Mouse (Mus musculus) neural tube, embryonic 11.5 days (tissue): ENCODE measurements around the gene Gm5039. TPM values are rescaled to one million over a fixed set of nuclear protein-coding genes. Genes with fewer than 3 reads are reported as not detected.
"Not testable (repeated sequence)": the region's sequence is repeated elsewhere in the genome, so short reads cannot be mapped to it uniquely, and the experiment has no call there.

Source experiments
- ATAC-seq: fragments of 200-750 bp; cut with Nextera tagmentation; 2 replicates; pipeline ENCODE4 v1.8.0; 2017; ENCODE audit warnings: moderate number of reproducible peaks, mild to moderate bottlenecking, moderate TSS enrichment, moderate library complexity; ENCODE audit not compliant: insufficient read depth, low FRiP score, low TSS enrichment
- DNase-seq: peaks from one replicate; pipeline ENCODE4 v3.0.0-alpha.2; 2015; ENCODE audit warnings: low spot score
- H3K27ac ChIP-seq: fragments of 300-500 bp; sonication (generic); 2 replicates; pipeline ENCODE4 v1.5.1; 2014; ENCODE audit warnings: low read depth, mild to moderate bottlenecking, low read length
- H3K27me3 ChIP-seq: fragments of 300-500 bp; sonication (generic); 2 replicates; pipeline ENCODE4 v1.6.1; 2014; ENCODE audit warnings: mild to moderate bottlenecking, low read length, mixed read lengths; ENCODE audit not compliant: control insufficient read depth, insufficient read depth
- H3K36me3 ChIP-seq: fragments of 300-500 bp; sonication (generic); 2 replicates; pipeline ENCODE4 v1.6.1; 2014; ENCODE audit warnings: mild to moderate bottlenecking, low read length, moderate library complexity, mixed read lengths; ENCODE audit not compliant: control insufficient read depth, insufficient read depth
- H3K4me1 ChIP-seq: fragments of 300-500 bp; sonication (generic); 2 replicates; pipeline ENCODE4 v1.6.1; 2014; ENCODE audit warnings: low read length, mixed read lengths; ENCODE audit not compliant: control insufficient read depth, insufficient read depth
- H3K4me2 ChIP-seq: fragments of 300-500 bp; sonication (generic); 2 replicates; pipeline ENCODE4 v1.6.1; 2014; ENCODE audit warnings: low read depth, mild to moderate bottlenecking, moderate library complexity
- H3K4me3 ChIP-seq: fragments of 300-500 bp; sonication (generic); 2 replicates; pipeline ENCODE4 v1.5.1; 2014; ENCODE audit warnings: low read depth, low read length
- H3K9ac ChIP-seq: fragments of 300-500 bp; sonication (generic); 2 replicates; pipeline ENCODE4 v1.6.1; 2014; ENCODE audit warnings: mild to moderate bottlenecking, low read length
- H3K9me3 ChIP-seq: fragments of 300-500 bp; sonication (generic); 2 replicates; pipeline ENCODE4 v1.6.1; 2016; ENCODE audit warnings: low read length; ENCODE audit not compliant: control insufficient read depth
- WGBS: fragments of 180-500 bp; shearing (Covaris S2); extraction: QIAGEN DNeasy Blood & Tissue Kit; methylation state at CpG from one replicate; pipeline ENCODE4 v1.1.7; 2014; 5-methylcytosine and 5-hydroxymethylcytosine counted together
- polyA plus RNA-seq: library from polyadenylated mRNA; unstranded; fragments of >200 nt; fragmentation: Nextera tagmentation; extraction: Ambion mirVana; gene quantifications from 2 replicates; pipeline ENCODE4 v1.2.1, GENCODE M21; 2014

Gene Gm5039
- polyA plus RNA-seq: not detected in 2 replicates

- H3K4me3 ChIP-seq, H3K27me3 ChIP-seq, H3K36me3 ChIP-seq, H3K9me3 ChIP-seq, ATAC-seq, H3K9ac ChIP-seq, DNase-seq, H3K27ac ChIP-seq, H3K4me1 ChIP-seq, H3K4me2 ChIP-seq: not testable (repeated sequence)
- WGBS: 98% methylated on average over 2 of the region's 2 CpGs
Measured at GRCm38 (mm10) chr12:88323926-88324325, at the start of gene Gm5039. Gene Gm5039, minus strand, starts transcription at chr12:88324026.

DNA sequence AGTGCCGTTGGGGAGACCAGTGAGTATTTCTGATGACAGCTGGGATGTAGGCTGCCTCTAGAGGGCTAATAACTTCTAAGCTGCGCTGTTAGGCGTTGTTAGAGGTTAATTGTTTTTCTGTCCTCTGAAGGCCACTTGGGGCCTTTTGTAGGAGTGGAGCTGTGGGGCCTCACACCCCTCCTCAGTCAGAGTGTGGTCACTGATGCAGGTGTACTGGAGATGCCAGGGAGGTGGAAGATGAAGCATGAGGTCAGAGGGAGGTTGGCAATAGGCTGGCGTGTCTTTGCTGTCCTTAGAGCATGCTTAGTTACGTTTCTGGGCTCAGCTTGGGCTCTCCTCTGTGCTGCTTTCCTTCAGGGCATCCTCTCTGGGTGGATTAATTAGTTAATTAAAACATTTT, 48.2 kb upstream of the Gm5039 start:
- ATAC-seq (no peak), DNase-seq (no peak)
- no peak overlapping the region for H3K4me3 ChIP-seq
- no peaks in the 10 kb centered on the region for H3K4me1 ChIP-seq
- H3K9me3 ChIP-seq: no peaks in the 10 kb centered on the region
- no peaks in the 10 kb centered on the region for H3K36me3 ChIP-seq
- no peak overlapping the region for H3K27ac ChIP-seq
- no peak overlapping the region for H3K9ac ChIP-seq
- no peaks in the 10 kb centered on the region for H3K27me3 ChIP-seq
- no peak overlapping the region for H3K4me2 ChIP-seq
- WGBS: 69% methylated on average over 5 of the region's 5 CpGs

DNA sequence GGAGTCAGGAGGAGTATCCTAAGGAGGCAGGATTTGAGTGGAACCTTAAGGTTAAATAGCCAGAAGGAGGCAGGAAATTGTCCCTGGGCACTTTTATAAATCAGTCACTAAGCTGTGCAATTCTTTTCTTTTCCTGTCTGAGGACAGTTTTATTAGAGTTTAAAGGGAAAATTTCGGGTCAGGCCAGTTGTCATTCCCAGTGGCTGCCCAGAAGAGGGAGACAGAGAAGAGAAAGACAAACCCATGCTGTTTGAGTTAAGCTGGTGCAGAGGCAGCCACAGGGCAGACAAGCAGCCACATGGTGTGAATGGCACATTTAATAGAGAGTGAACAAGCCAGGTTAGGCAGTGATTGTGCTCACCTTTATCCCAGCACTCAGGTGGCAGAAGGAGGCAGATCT, 46.5 kb upstream of the Gm5039 start:
- not testable (repeated sequence) for H3K4me3 ChIP-seq, H3K4me1 ChIP-seq, H3K27me3 ChIP-seq, H3K4me2 ChIP-seq, H3K27ac ChIP-seq, H3K9me3 ChIP-seq, H3K9ac ChIP-seq, ATAC-seq, H3K36me3 ChIP-seq, DNase-seq
- 0% methylated on average over 1 of the region's 1 CpGs for WGBS

- not testable (repeated sequence) for H3K36me3 ChIP-seq, H3K27ac ChIP-seq, H3K9ac ChIP-seq, DNase-seq, H3K4me1 ChIP-seq, ATAC-seq, H3K9me3 ChIP-seq, H3K27me3 ChIP-seq, H3K4me3 ChIP-seq, H3K4me2 ChIP-seq
- WGBS: 75% methylated on average over 4 of the region's 4 CpGs
Measured at GRCm38 (mm10) chr12:88369690-88370089, 45.9 kb upstream of the Gm5039 start.

DNA sequence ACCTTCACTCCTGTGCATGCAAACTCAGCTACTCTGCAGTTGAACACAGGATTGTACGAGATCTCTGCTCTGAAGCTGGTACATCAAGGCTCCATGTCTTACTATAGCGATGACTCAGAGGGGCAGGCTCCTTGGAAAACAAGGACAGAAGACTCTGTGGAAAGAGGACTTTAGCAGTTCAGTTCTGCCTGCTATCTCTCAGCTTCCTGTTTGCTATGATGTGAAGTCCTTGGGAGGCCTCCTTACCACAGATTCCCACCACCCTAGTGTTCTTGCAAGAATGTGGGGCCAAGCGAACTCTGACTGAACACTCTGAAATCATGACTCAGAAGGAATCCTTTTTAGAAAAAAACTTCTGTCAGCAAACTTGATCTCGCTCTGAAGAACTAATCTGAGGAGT, 44.8 kb upstream of the Gm5039 start:
- Histone ChIP-seq H3K4me1 (no peaks in the 10 kb centered on the region), H3K4me2 (no peak overlapping the region), H3K9me3 (no peaks in the 10 kb centered on the region), H3K36me3 (no peaks in the 10 kb centered on the region), H3K4me3 (no peak overlapping the region), H3K9ac (no peak overlapping the region), H3K27me3 (no peaks in the 10 kb centered on the region), H3K27ac (no peak overlapping the region)
- WGBS: 91% methylated on average over 4 of the region's 4 CpGs
- DNase-seq (no peak), ATAC-seq (no peak)

DNA sequence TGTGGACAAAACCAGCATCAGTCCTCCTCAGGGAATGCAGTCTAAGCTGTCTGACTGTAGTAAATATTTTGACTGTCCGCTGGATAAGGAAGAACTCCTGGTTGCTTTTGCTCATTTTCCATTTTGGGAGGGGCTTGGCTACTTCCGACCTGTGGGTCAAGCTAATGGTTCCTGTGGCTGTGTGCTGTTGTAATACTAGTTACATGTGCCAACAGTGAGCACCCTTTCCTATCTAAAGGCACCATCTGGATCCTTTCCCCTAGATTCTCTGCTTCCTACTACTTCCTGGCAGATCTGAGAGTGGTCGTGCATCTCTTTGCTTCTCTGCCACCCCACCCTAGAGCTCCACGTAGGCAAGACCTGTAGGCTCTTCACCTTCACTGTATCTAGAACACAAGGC, 43.8 kb upstream of the Gm5039 start:
- Histone ChIP-seq H3K4me1 (no peaks in the 10 kb centered on the region), H3K9ac (no peak overlapping the region), H3K27ac (no peak overlapping the region), H3K9me3 (no peaks in the 10 kb centered on the region), H3K4me3 (no peak overlapping the region), H3K36me3 (no peaks in the 10 kb centered on the region), H3K27me3 (no peaks in the 10 kb centered on the region), H3K4me2 (no peak overlapping the region)
- ATAC-seq (no peak), DNase-seq (no peak)
- 93% methylated on average over 4 of the region's 4 CpGs for WGBS

DNA sequence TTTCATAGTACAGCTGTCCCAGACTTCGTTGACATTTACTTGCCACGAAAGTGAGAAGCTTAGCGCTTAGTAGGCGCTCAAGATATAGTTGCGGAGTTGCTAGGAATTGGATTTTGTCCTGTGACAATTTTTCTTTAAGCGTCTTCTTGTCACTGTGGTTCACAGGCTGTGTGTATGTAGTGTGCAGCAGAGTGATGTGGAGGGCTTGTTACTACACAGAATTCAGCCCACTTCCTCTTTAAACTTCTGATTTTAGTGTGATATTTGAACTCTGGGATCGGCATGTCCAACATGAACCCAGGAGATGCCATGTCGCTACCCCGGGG, 37.3 kb upstream of the Gm5039 start:
- H3K4me3 ChIP-seq: peak overlapping the region; percentile 72
- no peaks in the 10 kb centered on the region for H3K4me1 ChIP-seq
- H3K9me3 ChIP-seq: no peaks in the 10 kb centered on the region
- WGBS: 57% methylated on average over 9 of the region's 9 CpGs
- H3K9ac ChIP-seq: peak overlapping the region; percentile 72
- DNase-seq (no peak), ATAC-seq (no peak)
- no peak overlapping the region for H3K27ac ChIP-seq
- peak overlapping the region; percentile 83 for H3K4me2 ChIP-seq
- no peaks in the 10 kb centered on the region for H3K36me3 ChIP-seq
- H3K27me3 ChIP-seq: no peaks in the 10 kb centered on the region

- no peaks in the 10 kb centered on the region for H3K9me3 ChIP-seq
- peak; percentile 90 for DNase-seq
- under 1% methylated on average over 38 of the region's 38 CpGs for WGBS
- H3K36me3 ChIP-seq: no peaks in the 10 kb centered on the region
- no peaks in the 10 kb centered on the region for H3K27me3 ChIP-seq
- peak within 1 kb of the TSS; percentile 34; the same call in 1 of the 2 replicates for H3K27ac ChIP-seq
- ATAC-seq: peak; percentile 95
- H3K9ac ChIP-seq: peak within 1 kb of the TSS; percentile 72
- peak within 1 kb of the TSS; percentile 72 for H3K4me3 ChIP-seq
- H3K4me2 ChIP-seq: peak within 1 kb of the TSS; percentile 83
- H3K4me1 ChIP-seq: no peaks in the 10 kb centered on the region
Measured at GRCm38 (mm10) chr12:88360441-88361119, 36.8 kb upstream of the Gm5039 start, which contains the start of gene Adck1. Gene Adck1, plus strand, starts transcription at chr12:88360554.

DNA sequence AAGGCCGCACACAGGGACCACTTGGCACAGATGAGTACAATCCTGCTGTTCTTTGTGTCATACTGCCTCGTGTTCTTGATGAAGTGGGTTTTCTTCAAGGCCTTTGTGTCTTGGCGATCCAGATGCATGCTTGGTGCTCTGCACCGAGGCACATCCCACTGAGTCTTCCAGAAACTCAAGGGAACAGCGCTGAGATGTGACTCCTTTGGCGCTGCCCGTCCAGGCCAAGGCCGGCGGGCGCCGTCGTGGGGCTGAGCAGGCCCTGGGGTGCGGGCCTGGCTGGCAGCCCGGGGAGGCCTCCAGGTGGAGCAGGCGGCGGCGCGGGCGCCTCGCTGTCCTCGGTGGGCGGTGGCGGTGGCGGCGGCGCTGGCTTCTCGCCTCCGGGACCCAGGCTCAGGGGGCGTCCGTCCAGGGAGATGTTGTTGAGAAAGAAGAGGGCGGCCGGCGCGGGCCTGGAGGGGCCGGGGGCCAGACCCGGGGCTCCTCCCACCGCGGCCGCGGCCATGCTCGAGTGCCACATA, 30.4 kb upstream of the Gm5039 start:
- Histone ChIP-seq H3K27me3 (no peaks in the 10 kb centered on the region), H3K9ac (peak overlapping the region; percentile 42), H3K4me1 (no peaks in the 10 kb centered on the region), H3K9me3 (no peaks in the 10 kb centered on the region), H3K27ac (no peak overlapping the region), H3K36me3 (no peaks in the 10 kb centered on the region), H3K4me2 (peak overlapping the region; percentile 39), H3K4me3 (no peak overlapping the region)
- peak; percentile 21 for DNase-seq
- WGBS: 22% methylated on average over 40 of the region's 41 CpGs
- ATAC-seq: peak; percentile 50; the same call in 1 of the 2 replicates
